Mouse (Mus musculus): ENCODE measurements around the gene Gm20388.

- TF ChIP-seq CTCF (IDR thresholded peaks at IDR 0.05; ENCODE audit: borderline replicate concordance, insufficient read depth, low read depth, low read length) (no peak), POLR2A (IDR thresholded peaks at IDR 0.05; ENCODE audit: borderline replicate concordance, insufficient read depth, low read length) (no peak)
Observed at GRCm38 (mm10) chr8:122414311-122414710, 2503.7 kb downstream of the Gm20388 start.
